Mouse (Mus musculus) hematopoietic stem cell, adult 5-6 weeks (primary cell): ENCODE data around the gene Gm11639. TPM values are rescaled to one million over a fixed set of nuclear protein-coding genes. Genes with fewer than 3 reads are reported as not detected.
"Not testable (repeated sequence)": the region's sequence is repeated elsewhere in the genome, so short reads cannot be mapped to it uniquely, and the experiment has no call there.

Source experiments
- ATAC-seq, 2 experiments: fragments of 125-278 bp in 1 of 2; replicated peaks in 1 of 2; 2 replicates each; pipeline ENCODE4 v1.8.0; 2016 to 2017; ENCODE audit warnings: inconsistent platforms in 2 of 2, mild to moderate bottlenecking in 2 of 2, moderate number of reproducible peaks in 2 of 2, low read depth in 1 of 2, moderate TSS enrichment in 1 of 2; ENCODE audit not compliant: low FRiP score in 2 of 2, poor library complexity in 2 of 2, severe bottlenecking in 2 of 2, insufficient read depth in 1 of 2, low TSS enrichment in 1 of 2
- total RNA-seq: library from RNA; stranded (forward); fragments of 172-1452, 232-1000 nt; gene quantifications from 2 replicates; pipeline ENCODE4 v1.2.3, GENCODE M21; 2017

The Gm11639 gene
- total RNA-seq, 1 experiment from 2014 or later, result not detected

DNA sequence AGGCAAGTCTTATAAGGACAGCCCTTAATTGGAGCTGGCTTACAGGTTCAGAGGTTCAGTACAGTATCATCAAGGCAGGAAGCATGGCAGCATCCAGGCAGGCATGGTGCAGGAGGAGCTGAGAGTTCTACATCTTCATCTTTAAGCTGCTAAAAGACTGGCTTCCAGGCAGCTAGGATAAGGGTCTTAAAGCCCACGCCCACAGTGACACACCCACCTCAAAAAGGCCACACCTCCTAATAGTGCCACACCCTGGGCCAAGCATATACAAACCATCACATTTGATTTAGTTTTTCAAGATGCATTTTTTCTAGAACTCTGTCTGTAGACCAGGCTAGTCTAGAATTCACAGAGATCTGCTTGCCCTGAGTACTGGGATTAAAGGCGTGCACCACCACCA, 451.7 kb downstream of the Gm11639 start:
- ATAC-seq, result not testable (repeated sequence)

DNA sequence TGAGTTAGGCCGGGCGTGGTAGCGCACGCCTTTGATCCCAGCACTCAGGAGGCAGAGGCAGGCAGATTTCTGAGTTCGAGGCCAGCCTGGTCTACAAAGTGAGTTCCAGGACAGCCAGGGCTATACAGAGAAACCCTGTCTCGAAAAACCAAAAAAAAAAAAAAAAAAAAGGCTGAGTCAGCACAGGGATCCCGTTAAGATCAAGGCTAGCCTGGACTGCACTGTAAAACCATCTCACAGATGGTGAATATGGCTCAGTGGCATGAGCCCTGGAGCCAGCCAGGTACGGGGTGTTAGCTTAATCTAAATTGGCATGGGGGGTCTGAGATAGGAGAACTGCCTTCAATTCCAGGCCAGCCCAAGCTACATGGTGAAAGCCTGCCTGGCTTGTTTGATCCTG, 455.0 kb downstream of the Gm11639 start:
- not testable (repeated sequence) for ATAC-seq

DNA sequence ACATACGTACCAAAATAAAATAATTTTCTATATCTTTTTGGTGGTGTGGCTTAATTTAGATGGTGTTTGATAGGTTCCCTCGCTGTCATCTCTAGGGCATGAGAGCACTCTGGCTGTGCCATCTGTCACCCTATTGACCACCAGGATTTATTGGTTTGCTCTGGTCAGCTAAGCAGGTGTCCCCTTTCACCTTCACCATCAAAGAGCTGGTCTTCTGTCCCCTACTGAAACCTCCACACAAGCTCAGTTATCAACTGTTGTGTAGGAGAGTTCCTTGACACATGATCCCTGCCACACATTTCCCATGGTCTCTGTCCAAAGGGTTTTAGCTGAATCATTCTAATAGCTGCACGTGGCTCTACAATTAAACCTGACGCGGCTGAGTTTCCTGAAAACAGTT, 455.6 kb downstream of the Gm11639 start:
- no peak for ATAC-seq

DNA sequence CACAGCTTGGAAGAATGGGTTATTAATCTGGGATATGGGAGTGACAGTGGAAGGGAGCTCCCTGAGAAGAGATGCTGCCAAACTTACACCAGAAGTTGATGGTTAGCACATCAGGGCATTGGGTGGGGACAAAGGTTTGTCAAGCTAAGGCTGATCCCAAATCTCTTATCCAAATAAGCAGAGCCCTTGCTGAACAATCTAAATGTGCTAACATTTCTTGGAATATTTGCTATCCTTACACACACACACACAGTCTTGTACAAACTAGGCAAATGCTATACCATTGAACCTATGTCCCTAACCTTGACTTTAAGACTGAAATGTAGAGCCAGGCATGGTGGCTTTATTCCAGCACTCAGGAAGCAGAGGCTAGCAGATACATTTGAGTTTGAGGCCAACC, 458.1 kb downstream of the Gm11639 start:
- ATAC-seq, result no peak

DNA sequence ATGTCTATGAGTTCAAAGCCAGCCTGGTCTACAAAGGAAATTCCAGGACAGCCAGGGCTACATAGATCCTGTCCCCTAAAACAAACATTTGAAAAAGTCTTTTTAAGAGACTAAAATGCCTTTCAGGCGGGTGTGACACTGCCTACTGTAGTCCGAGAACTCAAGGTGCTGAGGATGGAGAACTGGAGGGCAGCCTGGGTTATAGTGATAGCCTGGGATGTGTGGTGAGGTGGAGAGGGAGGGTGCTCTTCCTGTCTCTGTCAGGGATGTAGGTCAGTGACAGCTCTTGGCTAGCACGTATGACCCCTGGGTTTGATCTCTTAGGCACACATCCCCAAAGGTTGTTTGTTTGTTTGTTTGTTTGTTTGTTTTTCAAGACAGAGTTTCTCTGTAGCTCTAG, 458.6 kb downstream of the Gm11639 start:
- no peak for ATAC-seq

DNA sequence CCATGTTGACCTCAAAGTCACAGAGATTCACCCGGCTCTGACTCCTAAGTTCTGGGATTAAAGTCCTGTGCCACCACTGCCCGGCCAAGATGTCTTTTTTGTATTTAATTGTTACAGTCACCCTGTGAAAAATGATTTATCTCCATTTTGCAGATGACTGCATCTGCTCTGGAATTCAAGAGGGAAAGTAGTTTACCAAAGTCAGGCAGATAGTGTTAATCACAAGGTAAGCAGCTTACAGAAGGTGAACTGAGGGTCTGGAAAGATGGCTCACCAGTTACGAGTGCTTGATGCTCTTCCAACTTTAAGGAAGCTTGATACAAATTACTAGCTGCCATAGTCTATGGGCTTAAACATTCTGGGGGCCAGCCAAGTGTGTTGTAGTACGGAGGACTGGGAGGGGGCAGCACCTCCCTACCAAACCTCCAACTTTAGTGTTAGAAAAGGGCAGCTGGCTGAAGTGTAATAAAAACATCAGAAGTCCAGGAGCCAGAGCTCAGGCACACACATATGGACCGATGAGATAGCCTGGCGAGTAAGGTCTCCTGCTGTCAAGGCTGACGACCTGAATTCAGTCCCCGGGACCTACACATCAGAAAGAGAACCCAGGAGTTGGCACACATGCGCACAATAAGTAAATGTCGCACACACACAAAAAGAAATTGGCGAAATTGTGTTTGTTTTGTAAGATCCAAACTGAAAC, 459.2 kb downstream of the Gm11639 start:
- no peak for ATAC-seq

DNA sequence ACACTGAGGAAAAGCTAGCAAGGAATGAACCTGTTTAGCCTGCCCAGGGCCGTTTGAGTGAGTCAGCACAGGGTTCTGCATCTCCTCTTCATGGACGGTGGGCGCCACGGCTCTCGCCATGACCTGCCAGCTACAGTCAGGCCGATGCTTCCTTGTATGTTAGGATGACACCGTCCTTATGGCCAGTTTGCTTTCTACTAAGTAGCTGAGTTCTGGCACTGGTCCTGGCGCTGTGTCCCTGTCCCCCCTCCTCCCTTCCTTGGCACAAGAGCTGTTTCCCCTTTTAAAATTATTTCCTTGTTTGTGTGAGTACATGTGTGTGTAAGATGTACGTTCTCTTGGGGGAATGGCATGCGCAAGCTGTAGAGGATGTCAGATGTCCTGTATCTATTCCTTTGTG, 459.7 kb downstream of the Gm11639 start:
- peak; percentile 17 to 22; a peak in 2 of 4 replicates for ATAC-seq

DNA sequence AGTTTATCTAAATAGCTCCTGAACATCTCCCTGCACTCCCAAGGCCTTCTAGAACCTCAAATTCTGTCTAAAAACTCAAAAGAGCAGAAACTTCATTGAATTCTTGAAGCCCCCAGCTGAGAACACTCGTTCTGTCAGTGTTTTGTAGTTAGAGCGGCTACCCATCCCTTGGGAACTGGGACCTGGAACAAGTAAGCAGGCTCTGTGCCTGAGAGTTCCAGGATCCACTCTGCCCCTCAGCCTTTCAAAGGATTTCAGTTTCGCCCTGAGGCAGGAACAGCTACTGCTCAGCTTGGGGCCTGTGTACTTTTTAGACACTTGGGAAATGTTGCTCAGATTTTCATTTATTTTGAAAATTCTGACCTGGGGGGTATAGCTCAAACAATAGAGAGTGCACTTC, 461.1 kb downstream of the Gm11639 start, which contains the start of gene Gm10842:
Gene Gm10842 (plus strand): TSS at position 301 of the 400 bp plus-strand sequence.
- ATAC-seq, result no peak

DNA sequence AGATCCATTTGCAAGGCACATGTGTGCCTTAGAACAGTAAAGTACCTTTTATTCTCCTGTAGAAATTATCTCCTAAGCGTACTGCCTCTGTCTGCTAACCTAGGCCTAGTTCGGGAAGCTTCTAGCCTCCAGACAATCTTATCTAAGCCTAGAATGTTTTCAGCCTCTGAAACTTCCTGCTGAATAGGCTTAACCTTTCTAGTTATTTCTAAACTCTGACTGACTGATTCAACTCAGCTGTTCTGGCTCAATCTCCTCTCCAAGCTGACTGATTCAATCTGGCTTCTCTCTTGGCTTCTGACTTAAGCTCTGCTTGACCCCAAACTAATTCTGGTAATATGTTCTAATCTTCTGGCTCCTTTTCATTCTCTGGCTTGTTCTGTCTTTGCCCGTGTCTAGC, 463.8 kb downstream of the Gm11639 start:
- no peak for ATAC-seq

DNA sequence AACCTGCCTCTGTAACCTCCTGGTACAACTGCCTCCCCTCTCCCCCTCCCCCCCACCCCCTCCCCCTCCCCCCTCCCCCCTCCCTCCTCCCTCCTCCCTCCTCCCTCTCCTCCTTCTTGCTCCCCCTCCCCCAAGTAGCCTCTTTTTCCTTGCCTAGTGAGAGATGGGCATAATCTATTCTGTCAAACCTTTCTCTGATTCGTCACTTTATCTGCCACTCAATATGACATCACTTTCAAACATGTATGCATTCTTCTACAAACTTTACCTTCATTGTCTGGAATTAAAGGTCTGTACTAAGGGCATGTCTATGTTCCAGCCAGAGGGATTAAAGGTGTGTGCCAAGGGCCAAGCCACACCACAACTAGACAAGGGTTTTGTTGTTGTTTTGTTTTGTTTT, 464.3 kb downstream of the Gm11639 start:
- no peak for ATAC-seq

DNA sequence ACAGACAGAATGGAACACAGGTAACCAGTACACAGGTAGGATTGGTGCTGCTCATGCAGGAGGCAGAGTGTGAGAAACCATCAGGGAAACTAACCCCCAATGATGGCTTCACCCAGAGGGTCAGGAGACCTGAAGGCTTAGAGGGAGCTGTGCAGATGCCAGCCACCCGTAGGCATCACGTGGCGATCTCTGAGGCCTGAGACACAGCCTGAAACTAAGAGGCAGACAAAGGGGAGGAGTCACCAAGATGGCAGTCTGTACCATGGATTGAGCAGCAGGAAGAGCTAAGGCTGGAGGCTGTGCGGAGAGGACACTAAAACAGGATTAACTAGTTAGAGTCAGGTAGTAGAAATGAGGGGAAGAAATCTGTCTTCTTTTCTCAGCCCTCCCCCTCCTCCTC, 465.2 kb downstream of the Gm11639 start:
- ATAC-seq, result no peak

DNA sequence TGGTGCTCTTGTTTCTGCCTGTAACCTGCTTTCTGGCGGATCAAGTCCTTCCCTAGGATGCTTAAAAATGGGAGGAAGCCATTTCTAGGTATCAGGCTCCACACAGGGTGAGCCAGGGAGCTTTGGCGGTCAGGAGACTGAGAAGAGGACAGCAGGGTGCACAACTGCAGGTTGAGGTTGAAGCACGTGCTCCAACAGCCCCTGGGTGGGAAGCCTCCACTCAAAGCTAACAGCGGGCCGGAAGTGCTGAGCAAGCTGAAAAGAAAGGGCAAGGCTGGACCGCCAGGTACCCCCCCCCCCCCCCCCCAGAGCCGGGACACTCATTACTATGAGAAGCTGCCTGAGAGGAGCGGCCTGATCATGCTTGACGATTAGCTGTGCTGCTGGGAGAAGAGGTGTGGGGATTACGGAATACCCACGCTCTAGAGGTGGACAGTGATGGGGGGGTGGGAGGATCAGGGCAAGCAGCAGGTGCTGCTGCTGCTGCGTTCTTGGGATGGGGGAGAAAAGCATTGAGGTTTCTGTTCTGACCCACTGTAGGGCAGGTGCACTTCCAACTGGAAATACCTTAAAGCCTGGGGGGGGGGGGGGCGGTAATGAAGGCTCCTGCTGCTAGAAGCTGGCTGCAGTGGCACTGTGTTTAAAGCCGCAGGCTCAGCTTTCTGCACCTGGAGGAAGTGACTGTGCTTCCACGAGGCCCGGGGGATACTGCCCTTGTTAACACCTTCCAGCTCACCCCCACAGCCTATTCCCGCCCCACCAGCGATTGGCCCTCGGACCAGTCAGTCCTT, 465.9 kb downstream of the Gm11639 start:
- ATAC-seq, result peak; percentile 63 to 76

DNA sequence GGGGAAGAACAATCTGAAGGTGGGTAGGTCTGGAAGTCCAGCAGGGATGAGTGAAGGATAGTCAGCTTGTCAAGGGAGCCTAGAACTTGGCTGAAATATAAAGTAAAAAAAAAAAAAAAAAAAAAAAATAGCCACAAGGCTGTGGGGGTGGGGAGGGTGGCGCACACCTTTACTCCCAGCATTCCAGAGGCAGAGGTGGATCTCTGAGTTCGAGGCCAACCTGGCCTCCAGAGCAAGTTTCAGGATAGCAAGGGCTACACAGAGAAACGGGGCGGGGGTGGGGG, 466.5 kb downstream of the Gm11639 start:
- ATAC-seq, result no peak

DNA sequence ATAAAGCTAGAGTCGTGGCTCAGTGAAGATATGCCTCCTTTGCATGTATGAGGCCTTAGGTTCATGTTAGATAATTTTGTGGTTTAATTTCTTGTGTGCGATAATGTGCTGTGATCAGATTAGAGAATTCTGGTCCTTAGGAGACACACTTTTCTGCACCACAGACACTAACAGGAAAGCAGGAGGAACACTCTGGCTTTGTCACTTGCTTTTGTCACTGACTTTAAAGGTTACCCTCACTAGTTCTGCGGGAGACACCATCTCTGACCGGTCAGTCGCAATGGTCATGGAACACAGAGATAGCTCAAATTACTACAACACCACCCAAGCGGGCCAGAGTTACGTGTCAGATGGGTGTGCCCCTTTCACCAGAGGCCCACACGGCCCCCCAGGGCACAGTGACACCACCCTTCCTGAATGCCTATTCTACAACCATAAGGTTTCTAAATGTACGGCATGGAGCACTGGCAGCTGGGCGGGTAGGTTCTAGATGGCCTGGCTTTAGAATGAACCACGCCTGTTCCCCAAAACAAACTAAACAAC, 466.9 kb downstream of the Gm11639 start:
- ATAC-seq, result peak in 1 of 2 experiments; percentile 24; a peak in 1 of 4 replicates

DNA sequence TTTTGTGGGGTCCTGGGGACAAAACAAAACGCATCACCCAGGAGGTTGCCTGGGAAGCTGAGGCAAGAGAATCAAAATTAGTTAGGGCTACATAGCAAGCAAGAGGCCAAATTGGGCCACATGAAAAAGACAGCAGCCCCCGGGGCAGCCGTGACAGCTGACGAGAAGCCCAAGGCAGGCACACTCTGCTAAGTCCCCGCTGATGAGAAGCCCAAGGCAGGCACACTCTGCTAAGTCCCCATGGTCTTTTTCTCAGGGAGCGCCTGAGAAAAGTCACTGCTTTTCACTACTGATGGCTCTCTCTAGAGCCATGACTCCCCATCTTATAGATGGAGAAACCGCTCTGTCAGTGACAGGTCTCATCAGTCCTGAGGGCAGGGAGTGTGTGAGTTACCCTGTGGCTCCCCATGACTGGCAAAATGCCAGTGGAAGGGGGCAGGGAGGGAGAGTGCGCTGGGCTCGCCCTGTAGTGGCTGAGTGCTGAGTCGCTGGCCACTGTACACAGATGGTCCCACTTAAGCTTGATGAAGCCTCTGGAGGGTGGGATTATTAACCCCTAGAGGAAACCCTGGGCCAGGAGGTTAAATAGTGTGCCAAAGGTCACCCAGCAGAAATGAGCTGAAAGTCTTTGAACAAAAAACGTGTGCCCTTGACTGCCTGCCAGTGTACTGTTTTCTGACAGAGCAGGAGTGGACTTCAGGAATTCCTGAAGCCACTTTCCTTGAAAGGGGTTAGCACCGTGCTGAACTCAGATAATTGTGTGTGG, 467.7 kb downstream of the Gm11639 start:
- ATAC-seq, result 0 out of 4 replicates have a peak, but pooled peaks have one; percentile 13 to 18

DNA sequence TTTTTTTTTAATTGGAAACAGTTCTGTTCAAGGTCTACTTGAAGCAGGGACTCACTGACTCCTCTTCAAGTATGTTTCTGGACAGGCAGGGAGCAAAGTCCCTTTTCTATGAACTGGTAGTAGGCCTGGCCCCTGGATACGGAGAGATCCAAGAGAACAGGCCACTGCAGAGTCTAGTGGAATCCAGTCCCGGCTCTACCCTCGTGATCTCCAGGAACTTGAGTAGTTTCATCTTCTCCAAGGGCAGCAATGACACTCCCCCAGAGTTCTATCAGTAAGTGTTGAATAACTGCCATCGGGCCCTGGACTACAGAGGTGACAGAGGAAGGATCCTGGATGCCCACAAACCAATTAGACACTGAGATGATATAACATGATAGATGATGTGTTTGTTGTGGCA, 470.4 kb downstream of the Gm11639 start:
- no peak for ATAC-seq

DNA sequence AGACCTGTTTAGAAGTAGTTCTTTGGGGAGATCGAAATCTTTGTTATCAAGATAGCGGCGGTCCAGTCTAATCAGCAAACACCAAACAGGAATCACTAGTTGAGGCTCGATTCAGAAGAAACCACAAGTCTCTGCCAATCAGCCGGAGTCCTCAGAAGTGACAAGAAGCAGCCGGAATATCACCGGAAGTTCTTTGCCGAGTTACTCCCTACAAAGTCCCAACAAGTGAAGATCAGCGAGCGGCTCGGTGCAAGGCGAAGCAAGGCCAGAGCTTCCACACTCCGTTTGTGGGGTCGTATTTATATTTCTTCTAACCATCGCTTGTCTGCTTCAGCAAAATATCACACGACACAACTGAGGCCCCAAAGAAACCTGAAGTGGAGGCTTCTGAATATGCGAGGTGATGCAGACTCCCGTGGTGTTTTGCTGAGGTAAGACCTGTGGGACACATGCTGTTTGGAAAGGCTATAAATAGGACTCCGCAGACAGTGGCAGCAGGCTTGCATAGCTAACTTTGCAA, 471.3 kb downstream of the Gm11639 start:
- no peak for ATAC-seq

DNA sequence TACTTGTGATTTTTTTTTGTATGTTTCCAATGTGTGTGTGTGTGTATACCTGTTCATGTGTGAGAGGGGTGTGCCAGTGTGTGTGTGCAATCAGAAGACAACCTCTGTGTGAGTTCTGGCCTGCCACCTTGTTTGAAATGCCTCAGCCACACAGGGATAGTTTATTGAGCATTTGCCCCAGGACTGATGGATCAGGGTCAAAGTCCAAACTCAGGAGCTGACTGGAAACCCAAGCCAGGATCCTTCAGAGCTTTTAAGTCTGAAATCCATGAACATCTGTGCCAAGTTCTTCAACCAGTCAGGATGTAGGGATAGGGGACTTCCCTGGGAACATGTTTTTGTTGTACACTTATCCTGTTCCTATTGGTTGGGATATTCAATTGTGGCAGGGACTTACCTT, 472.5 kb downstream of the Gm11639 start:
- ATAC-seq, result no peak
